Mouse (Mus musculus) lung, adult 18-20 months (tissue): Measurements from ENCODE around the gene Plekhg5.
A peak's percentile ranks its signal among the peaks of the same experiment; 100 is the strongest.
"Not testable (repeated sequence)": the region's sequence is repeated elsewhere in the genome, so short reads cannot be mapped to it uniquely, and the experiment has no call there.

ENCODE experiments used
- DNase-seq, 2 experiments: peaks; one replicate each; pipeline ENCODE4 v3.0.0; 2022; ENCODE audit warnings: mixed read lengths in 2 of 2

The Plekhg5 gene

DNA sequence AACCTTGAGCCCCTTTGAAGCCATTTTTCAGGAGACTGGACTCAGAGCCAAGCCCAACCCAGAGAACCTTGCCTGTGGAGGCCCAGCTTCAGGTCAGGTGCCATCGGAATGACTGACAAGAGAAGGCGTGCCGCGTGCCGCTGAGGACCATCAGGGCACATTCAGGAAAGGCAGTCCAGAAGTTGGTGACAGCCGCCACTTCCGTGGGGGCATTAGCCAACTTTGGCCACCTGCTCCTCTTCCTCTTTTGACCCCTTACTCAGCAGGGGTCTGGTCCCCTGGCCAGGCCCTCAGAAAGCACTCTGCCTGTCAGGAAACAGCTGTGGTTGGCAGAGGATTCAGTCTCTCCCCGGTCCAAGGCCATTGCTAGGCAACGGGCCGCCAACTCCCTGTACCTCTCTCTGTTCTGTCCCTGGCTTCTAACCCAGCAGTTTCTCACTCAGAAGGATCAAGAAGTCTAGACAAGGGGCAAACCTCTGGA is at the start of gene Plekhg5:
Gene Plekhg5 (plus strand): TSS at position 378 of the 481 bp plus-strand sequence.
- DNase-seq, result peak; percentile 79 to 85

DNA sequence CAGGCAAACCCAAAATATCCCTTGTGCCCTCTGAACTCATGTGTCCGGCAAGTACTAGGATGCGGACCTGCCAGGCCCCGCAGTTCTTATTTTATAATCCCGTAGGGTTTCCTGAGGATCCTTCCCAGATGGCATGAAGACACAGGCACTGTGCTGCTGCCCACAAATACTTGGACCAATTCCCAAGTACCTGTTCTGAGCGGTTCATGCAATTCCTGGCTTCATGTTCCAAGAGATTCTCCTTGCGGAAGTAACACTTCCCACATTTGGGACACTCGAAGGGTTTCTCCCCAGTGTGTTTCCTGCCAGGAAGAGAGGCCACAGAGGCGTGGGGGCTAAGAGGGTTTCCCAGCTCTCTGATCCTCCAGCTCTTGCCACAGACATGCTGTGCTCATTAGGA is 49.8 kb upstream of the Plekhg5 start:
- no peak for DNase-seq

- DNase-seq, result peak; percentile 42 to 48
Measured at GRCm38 (mm10) chr4:152024525-152024924, 47.8 kb upstream of the Plekhg5 start.

DNA sequence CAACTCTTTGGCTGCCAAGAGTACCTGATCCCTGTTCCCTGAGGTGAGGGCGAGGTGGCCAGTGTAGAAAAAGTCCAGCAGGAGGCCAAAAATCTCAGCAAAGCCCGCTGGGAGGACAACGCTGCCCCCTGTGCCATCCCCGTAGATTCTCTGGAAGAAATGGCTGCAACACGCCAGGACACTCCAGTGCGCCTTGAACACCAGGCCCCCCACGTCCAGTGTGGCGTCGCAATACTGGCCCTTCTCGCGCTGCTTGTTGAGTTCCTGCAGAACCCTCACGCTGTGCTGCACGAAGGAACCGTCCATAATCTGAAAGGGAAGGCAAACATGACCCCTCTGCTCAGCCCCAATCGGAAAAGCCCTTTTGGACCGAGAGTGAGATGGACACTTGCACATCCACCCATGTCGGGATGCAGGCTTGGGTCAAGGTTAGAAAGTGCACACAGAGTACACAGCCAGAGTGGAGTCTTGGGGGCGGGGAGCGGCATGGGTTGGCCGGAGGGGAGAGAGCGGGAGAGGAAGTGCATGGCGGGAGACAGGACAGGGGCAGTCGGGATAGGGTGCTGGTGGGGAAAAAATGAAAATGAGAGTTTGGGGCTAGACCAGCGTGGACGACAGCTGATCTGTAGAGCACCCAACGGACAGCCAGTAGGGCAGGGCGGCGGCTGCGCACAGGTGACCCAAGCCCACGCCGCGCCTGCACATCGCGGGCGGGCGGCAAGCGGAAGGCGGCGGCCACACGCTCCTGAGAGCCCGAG is 45.4 kb upstream of the Plekhg5 start:
- peak; percentile 35 to 51 for DNase-seq

DNA sequence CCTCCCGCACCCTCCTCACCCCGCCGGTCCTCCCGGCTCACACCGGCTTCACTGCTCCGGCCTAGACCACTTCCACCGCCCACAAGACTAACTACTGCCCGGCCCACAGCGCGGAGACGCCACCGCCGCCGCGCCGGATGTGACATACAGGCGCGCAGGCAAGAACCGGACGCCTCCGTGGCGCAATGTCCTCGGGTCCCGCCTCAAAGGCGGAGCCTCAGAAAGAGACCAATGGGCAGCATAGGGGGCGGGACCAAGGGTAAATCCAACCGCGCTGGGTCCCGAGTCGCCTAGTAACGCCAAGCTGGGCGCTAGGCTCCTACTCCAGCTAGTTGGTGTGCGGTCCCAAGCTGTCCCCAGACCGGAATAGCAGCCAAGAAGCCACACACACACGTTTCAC is 44.8 kb upstream of the Plekhg5 start, which contains the start of gene Zbtb48:
Gene Zbtb48 (minus strand): TSS at position 148 of the 400 bp plus-strand sequence.
- DNase-seq, result peak; percentile 98 to 99

GRCm38 (mm10) chr4:152028456-152028855 is 43.8 kb upstream of the Plekhg5 start:
- no peak for DNase-seq

DNA sequence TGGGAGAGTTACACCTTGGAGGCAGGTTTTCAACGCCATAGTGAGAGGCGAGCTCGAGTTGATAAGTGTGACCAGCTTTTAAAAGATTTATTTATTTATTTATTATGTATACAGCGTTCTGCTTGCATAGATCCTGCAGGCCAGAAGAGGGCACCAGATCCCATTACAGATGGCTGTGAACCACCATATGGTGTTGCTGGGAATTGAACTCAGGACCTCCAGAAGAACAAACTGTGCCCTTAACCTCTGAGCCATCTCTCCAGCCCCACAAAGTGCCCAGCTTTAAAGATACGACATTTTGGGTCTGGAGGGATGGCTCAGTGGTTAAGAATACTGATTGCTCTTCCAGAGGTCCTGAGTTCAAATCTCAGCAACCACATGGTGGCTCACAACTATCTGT is 43.2 kb upstream of the Plekhg5 start:
- no peak for DNase-seq

DNA sequence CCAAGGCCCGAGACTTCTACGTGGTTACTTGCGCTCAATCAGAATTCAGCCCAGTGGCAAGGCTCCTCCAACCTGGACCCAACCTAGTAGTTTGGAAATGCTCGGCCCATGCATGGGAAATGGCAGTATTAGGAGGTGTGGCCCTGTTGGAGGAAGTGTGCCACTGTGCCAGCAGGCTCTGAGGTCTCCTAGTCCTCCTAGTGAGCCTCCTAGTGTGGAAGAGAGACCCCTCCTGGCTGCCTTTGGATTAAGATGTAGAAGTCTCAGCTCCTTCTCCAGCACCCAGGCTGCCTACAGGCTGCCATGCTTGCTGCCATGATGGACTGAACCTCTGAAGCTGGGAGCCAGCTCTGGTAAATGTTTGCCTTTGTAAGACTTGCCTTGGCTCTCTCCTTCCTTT is 42.3 kb upstream of the Plekhg5 start:
- no peak for DNase-seq

- DNase-seq, result no peak
Measured at GRCm38 (mm10) chr4:152032922-152033321, 39.4 kb upstream of the Plekhg5 start.

DNA sequence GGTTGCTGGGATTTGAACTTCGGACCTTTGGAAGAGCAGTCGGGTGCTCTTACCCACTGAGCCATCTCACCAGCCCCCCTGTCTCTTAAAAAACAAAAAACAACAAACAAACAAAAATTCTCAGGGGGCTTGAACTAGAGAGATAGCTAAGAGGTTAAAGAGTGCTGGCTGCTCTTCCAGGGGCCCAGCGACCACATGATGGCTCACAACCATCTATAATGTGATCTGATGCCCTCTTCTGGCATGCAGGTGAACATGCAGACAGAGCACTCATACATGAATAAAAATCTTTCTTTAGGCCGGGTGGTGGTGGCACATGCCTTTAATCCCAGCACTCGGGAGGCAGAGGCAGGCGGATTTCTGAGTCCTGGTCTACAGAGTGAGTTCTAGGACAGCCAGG is 35.8 kb upstream of the Plekhg5 start:
- not testable (repeated sequence) for DNase-seq

DNA sequence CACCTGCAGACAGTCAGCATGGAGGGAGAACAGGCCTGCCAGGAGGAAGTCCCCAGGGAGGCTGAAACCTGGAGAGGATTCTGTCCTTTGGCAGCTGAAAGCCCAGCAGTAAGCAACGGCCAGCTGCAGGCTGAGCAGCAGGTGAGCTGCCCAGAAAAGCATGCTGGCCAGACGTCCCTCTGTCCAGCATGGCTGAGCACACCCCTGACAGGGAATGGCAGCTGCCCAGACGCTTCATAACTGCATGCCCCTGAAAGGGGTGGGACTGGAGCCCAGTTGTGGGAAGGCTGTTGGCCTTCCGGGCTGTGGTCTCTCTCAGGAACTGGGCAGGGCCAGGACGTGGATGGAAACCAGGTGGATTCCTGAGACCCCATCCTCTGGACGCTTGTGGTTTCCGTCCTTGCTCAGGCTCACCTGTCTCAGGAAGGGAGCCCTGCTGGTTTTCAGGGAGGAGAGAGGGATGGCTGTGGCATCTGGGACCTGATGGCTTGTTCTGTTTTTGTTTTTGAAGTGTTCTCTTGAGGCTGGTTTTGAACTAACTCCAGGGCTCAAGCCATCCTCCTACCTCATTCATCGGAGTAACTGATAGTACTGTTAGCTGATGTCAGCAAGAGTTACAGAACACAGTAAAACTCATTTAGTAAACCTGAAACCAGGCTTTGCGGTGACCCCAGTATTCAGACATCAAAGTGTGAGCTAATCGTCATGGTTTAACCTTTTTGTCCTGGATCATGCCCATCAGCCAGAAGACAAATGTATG is 33.9 kb upstream of the Plekhg5 start, which contains the start of gene Tas1r1:
Gene Tas1r1 (minus strand): TSS at position 344 of the 760 bp plus-strand sequence.
- no peak for DNase-seq

- peak; percentile 90 to 93 for DNase-seq
Measured at GRCm38 (mm10) chr4:152038985-152039830, 33.1 kb upstream of the Plekhg5 start, which contains the start of gene Nol9. TSS of gene Nol9 (plus strand) at chr4:152039321.

DNA sequence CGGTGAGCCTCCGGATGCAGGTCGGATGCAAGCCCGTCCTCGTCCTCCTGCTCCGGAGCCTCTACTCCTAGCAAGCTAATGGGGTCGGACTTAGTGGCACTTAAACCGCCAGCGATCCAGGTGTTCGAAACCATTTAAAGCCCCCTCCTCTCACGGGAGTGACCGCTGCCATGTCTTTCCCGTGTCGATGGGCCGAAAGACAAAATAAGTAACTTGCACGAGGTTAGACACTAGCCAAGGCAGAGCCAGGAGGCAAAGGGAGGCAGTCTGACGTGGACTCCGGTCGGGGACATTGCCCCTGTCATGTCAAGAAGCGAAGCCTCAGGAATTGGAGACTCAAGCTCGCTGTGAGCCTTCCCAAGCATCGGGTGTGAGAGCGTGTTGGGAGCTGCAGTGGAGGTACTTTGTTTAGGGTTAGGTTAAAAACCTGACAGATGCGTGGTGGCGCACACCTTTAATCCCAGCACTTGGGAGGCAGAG is 32.4 kb upstream of the Plekhg5 start:
- no peak for DNase-seq

DNA sequence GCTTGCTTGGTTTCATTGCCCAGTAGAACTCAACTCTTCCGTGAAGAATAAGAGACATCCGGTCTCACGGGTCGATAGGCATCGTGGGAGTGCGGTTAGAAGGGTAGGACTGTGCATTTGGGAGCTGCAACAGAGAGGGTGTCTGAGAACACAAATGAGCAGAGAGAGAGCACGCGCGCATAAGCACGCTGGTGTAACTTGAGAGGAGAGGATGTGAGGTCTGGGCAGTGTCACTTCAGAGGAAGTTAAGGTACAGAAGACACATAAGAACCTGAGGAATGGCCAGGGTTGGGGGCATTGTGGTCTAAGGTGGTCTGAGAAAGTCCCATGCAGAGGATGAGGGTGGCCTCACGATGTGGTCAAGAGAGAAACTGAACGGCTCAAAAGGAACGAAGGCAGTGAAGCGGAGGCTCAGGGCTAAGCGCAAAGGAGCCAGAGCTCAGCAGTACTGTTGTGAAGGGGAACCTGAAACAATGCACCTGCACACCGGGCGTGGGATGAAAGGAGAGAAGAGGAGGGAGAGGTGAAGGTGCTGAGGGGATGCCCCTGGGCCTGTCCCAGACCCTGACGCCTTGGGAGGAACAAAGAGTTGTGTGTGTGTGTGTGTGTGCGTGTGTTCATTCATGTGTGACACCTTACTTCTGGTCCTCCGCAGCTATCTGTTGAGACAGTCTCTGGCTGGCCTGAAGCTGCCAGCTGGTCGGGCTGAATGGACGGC is 30.2 kb upstream of the Plekhg5 start:
- no peak for DNase-seq

DNA sequence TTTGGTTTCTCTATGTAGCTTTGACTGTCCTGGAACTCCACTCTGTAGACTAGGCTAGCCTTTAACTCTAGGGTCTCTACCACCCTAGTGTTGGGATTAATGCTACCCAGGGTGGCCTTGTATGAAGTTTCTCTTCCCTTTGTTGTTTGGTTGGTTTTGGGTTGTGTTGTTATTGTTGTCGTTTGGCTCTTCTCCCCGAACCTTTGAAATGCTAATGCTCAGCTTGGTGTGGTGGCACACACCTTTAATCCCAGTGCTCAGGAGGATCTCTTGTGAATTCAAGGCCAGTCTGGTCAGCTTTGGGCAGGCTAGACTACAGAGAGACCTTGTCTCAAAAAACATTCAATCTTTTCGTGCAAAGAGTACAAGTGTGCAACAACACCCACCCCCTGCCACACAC is 29.1 kb upstream of the Plekhg5 start:
- DNase-seq, result no peak

DNA sequence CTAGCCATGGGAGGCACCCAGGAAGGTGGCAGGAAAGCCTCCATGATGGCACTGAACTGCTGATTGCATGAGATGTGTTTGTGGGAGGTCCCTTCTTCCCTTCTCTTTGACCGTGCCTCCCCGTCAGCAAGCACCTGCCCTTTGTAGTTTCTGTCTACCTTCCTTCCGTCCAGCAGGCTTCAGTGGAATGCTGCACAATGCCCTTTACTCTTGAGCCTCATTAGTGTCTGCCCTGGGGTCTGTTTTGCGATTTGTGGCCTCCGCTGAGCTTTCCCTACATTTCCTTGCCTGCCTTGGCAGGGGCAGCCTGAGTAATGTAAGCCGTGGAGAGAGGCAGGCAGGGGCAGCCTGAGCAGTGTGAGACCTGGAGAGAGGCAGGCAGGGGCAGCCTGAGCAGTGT is 27.7 kb upstream of the Plekhg5 start:
- DNase-seq, result no peak

- no peak for DNase-seq
Measured at GRCm38 (mm10) chr4:152062390-152063110, 9.7 kb upstream of the Plekhg5 start.

GRCm38 (mm10) chr4:152067280-152067679 is 5.0 kb upstream of the Plekhg5 start:
- no peak for DNase-seq

GRCm38 (mm10) chr4:152068166-152068724 is 4.1 kb upstream of the Plekhg5 start:
- no peak for DNase-seq

- DNase-seq, result no peak
Measured at GRCm38 (mm10) chr4:152069245-152069644, 3.1 kb upstream of the Plekhg5 start.
